Mouse (Mus musculus) cortical plate, adult 2 months (tissue): ENCODE data around the gene Spi1. TPM values are rescaled to one million over a fixed set of nuclear protein-coding genes. Genes with fewer than 3 reads are reported as not detected.

Source experiments
- H3K27ac ChIP-seq: fragments of 200-500 bp; 2 replicates; pipeline ENCODE4 v1.5.1; 2012; ENCODE audit warnings: low read length, control low read depth, inconsistent platforms; ENCODE audit not compliant: insufficient read depth
- H3K4me1 ChIP-seq: fragments of 200-500 bp; 2 replicates; pipeline ENCODE4 v1.6.1; 2011; ENCODE audit warnings: low read length; ENCODE audit not compliant: control insufficient read depth, insufficient read depth
- H3K4me3 ChIP-seq: fragments of 200-500 bp; 2 replicates; pipeline ENCODE4 v1.5.1; 2011; ENCODE audit warnings: mild to moderate bottlenecking, low read length, control low read depth; ENCODE audit not compliant: insufficient read depth
- CTCF ChIP-seq: fragments of 200-500 bp; IDR thresholded peaks from 2 replicates; pipeline ENCODE4 v1.5.1; 2011; ENCODE audit warnings: mild to moderate bottlenecking, control low read depth, low read length; ENCODE audit not compliant: insufficient read depth; ENCODE audit errors: extremely low read depth
- POLR2A ChIP-seq: fragments of 200-500 bp; IDR thresholded peaks from 2 replicates; pipeline ENCODE4 v1.6.1; 2011; ENCODE audit warnings: mild to moderate bottlenecking, low read length, control low read depth; ENCODE audit not compliant: insufficient read depth; ENCODE audit errors: extremely low read depth
- polyA plus RNA-seq: library from polyadenylated mRNA; depleted of rRNA; stranded (reverse); fragments of >200 nt; gene quantifications from 2 replicates; pipeline ENCODE4 v1.2.3, GENCODE M21; 2012

Gene Spi1
- polyA plus RNA-seq, 1 experiment, result 9.3 TPM

DNA sequence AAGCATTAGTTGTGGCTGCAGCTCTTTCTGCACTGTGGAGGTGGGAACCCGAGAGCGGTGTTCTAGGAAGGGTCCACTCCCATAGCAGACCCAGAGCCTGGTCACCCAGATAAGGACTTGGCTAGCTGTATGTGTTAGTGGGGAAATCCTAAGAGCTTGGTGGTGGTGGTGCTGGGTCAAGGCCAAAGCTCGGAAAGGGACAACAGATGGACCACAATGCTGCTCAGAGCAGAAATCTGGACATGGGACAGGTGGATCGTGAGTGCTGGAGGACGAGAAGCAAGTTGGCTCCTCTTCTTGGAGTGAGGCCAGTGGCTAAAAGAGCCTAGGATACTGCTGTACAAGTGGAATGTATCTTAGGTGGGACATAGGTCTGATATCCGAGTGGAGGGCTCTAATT lies 37.4 kb downstream of the Spi1 start:
- TF ChIP-seq CTCF (no peak), POLR2A (no peak)
- H3K4me3 ChIP-seq, result no peak overlapping the region
- no peak overlapping the region for H3K27ac ChIP-seq
- no peaks in the 10 kb centered on the region for H3K4me1 ChIP-seq

DNA sequence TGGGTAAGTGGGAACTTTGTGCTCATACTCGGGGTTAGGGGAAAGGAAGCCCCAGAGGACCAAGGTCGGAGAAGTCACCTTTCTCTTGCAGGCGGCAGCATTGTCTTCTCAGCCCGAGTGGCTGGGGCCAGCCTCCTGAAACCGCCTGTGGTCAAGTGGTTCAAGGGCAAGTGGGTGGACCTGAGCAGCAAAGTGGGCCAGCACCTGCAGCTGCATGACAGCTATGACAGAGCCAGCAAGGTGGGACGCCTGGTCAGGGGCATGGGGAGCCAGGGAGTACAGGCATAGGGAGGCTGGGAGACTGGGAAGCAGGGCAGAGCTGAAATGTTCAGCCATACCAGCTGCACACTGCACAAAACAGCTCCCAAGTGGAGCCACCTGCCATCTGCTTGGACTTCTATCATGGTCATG lies 38.1 kb downstream of the Spi1 start:
- Histone ChIP-seq H3K27ac (no peak overlapping the region), H3K4me1 (no peaks in the 10 kb centered on the region), H3K4me3 (no peak overlapping the region)
- no peak for TF ChIP-seq CTCF
- no peak for TF ChIP-seq POLR2A

DNA sequence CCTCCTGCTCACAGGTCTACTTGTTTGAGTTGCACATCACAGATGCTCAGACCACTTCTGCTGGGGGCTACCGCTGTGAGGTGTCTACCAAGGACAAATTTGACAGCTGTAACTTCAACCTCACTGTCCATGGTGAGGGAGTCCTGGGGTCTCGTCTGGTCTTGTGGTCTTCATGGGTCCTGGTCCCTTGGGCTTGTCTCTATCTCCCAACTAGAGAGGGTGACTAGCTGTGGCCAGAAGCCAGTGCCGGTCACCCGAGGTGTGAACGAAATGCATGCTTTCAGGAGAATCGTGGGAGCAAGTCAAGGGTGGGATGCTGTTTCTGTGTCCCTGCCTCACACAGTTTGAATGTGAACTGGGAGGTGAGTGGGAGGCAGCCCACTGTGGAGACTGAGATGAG lies 38.8 kb downstream of the Spi1 start:
- Histone ChIP-seq H3K4me3 (no peak overlapping the region), H3K27ac (no peak overlapping the region), H3K4me1 (no peaks in the 10 kb centered on the region)
- no peak for TF ChIP-seq CTCF

DNA sequence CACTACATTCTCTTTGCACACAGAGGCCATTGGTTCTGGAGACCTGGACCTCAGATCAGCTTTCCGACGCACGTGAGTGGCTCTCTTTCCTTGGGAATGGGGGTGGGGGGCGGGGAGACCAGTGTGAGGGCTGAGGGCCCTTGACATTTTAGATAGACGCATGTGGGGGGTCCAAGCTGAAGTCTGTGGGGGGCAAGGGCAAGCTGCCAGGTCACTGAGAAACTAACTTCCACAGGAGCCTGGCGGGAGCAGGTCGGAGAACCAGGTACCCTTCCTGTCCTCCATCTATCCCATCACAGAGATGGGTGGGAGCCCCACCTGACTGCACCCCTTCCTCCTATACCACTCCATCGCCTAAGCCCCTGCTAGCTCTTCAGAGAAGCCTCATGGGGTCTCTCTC lies 39.3 kb downstream of the Spi1 start:
- no peak overlapping the region for H3K4me3 ChIP-seq
- no peak for TF ChIP-seq CTCF
- TF ChIP-seq POLR2A, result no peak
- no peak overlapping the region for H3K27ac ChIP-seq
- H3K4me1 ChIP-seq, result no peaks in the 10 kb centered on the region

DNA sequence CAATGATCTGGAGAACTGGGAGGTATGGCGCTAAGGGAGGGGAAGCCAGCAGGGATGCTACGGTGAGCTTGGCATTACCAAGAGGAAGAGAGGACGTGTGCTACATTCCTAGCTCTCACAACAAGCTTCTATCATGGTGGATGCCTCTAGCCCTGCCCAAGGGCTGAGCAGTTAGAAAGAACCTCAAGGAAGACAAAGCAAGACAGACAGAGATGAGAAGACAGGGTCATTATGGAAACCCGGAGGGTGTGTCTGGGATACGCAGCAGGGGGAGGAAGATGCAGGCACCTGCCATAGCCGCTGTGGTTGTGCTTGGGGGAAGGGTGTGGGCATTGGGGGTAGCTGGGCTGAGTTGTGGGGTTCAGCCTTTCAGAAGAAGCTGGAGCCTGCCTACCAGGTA lies 41.3 kb downstream of the Spi1 start:
- H3K27ac ChIP-seq, result no peak overlapping the region
- no peak overlapping the region for H3K4me3 ChIP-seq
- TF ChIP-seq POLR2A, result no peak
- no peak for TF ChIP-seq CTCF
- H3K4me1 ChIP-seq, result no peaks in the 10 kb centered on the region

DNA sequence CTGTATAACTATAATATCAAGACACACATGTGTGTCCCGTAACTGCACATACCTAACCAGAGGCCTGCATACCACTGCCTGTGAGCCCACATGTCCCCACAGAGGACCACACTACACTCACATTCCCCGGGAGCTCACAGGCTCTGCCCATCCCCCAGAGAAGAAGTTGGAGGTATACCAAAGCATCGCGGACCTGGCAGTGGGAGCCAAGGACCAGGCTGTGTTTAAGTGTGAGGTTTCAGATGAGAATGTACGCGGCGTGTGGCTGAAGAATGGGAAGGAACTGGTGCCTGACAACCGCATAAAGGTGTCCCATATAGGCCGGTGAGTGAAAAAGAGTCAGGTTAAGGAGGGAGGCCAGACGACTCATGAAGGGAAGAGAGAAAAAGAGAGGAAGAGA lies 42.9 kb downstream of the Spi1 start:
- TF ChIP-seq CTCF (no peak), POLR2A (no peak)
- H3K27ac ChIP-seq, result no peak overlapping the region
- H3K4me1 ChIP-seq, result no peaks in the 10 kb centered on the region
- H3K4me3 ChIP-seq, result no peak overlapping the region

DNA sequence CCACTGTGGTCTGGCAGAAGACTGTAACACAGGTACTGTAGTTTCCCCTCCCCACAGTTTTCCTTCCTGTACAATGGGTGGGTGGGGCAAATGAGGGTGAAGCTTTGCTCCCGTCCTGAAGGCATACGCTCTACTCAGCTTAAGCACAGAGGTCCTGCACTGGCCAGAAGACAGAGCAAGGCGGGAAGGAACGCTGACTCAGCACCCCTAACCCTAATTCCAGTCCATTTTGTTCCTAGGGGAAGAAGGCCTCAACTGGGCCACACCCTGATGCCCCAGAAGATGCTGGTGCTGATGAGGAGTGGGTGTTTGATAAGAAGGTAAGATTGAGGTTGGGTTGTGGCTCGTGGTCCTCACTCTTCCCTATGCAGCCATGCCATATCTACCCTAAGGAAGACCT lies 46.6 kb downstream of the Spi1 start:
- TF ChIP-seq CTCF (no peak), POLR2A (no peak)
- no peak overlapping the region for H3K4me3 ChIP-seq
- no peaks in the 10 kb centered on the region for H3K4me1 ChIP-seq

DNA sequence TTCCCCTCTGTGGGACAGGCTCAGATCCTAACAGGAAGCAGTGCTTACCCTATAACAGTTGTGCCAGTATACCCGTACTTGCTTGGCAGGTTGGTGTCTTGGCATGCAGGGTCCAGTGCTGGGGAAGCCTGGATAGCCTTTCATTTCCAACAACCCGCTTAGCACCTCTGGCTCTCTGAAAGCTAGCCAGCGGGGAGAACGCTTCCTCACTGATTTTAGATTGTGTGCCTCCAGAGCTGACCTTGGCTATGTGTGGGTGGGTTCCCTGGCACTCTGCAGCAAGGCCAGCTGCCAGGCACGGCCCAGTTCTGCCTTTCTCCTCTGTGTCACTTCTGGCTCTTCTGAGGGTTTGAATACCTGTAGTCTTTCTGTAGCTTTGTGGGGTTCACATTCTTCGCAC lies 47.9 kb downstream of the Spi1 start:
- Histone ChIP-seq H3K4me3 (no peak overlapping the region), H3K27ac (no peak overlapping the region), H3K4me1 (no peaks in the 10 kb centered on the region)
- TF ChIP-seq CTCF, result no peak
- TF ChIP-seq POLR2A, result no peak

More for the DNA sequence above, 46.6 kb downstream of the Spi1 start:
- no peak overlapping the region for H3K27ac ChIP-seq

DNA sequence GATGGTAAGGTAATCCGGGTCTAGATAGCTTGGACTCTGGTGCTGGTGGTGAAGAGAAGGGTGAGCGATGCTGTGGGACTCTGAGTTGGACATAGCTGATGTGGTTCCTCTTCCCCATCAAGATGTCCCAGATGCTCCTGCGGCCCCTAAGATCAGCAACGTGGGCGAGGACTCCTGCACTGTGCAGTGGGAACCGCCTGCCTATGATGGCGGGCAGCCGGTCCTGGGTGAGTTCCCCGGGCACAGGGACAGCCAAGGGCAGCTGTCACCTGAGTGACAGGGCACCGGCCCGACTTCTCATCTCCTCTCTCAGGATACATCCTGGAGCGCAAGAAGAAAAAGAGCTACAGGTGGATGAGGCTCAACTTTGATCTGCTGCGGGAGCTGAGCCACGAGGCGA lies 49.1 kb downstream of the Spi1 start:
- TF ChIP-seq POLR2A, result no peak

DNA sequence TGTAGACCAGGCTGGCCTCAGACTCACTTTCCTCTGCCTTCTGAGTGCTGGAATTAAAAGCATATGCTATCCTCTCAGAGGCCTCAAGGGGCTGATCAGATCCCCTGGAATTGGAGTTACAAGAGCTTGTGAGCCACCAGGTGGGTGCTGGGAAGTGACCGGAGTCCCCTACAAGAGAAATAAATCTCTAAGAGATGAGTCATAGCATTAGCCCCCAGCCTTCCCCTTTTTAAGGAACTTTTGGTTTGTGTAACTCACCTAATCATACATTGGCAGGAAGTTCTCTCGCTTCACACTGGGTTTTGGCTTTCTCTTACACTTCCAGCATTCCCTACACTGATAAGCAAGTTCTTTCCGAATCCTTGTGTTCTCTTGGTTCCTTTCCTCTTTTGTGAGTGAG lies 49.8 kb downstream of the Spi1 start:
- Histone ChIP-seq H3K27ac (no peak overlapping the region), H3K4me3 (no peak overlapping the region), H3K4me1 (no peaks in the 10 kb centered on the region)
- TF ChIP-seq CTCF (no peak), POLR2A (no peak)

More for the DNA sequence above, 49.1 kb downstream of the Spi1 start:
- H3K4me3 ChIP-seq, result no peak overlapping the region
- H3K27ac ChIP-seq, result no peak overlapping the region
- H3K4me1 ChIP-seq, result no peaks in the 10 kb centered on the region

DNA sequence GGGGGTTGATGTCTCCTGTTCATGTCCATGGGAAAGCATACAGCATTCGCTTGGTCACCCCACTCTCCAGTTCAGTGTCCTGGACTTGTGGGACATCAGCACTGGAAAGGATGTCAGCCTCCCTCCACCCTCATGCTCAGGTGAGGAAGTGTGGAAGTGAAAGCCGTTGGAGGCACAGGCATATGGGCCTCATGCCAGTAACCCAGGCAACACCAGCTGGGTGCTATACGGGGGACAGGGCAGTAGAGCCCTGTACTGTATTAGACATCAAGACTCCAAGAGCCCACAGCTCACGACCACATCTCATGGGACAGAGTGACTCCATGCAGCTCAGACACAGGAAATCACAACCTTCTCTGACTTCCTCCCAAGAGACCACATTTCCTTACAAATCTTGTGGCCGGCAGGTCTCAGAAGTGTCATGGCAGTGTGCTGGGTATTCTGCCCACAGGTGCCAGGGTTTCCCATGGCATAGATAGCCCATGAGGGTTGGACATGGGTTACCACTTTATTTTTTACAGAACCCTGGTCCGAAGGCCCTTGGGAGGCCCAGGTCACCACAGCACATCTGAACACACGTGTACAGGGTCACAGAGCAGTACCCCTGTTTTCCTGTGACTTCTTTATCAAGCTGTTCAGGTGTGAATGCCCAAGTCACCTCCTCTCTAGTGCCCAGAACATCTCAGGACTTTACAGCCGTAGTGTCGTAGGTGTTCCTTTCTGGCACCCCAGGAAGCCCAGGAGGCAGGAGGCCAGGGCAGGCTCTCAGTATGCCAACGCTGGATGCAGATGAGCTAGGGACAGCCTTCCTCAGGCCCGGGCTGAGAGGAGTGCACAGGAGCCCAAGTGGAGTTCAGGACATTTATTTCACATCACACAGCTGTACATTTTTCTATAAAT lies 54.6 kb downstream of the Spi1 start:
- Histone ChIP-seq H3K4me3 (no peak overlapping the region), H3K27ac (no peak overlapping the region), H3K4me1 (no peaks in the 10 kb centered on the region)
- TF ChIP-seq CTCF (no peak), POLR2A (no peak)
